Mouse (Mus musculus) ES-E14 (cell line): ENCODE results near the gene Dll3.

Experiments
- CHD2 ChIP-seq: IDR thresholded peaks from 2 replicates; pipeline ENCODE4 v1.6.1; 2014; ENCODE audit warnings: mild to moderate bottlenecking, low read depth, low read length, inconsistent platforms
- HCFC1 ChIP-seq: IDR thresholded peaks from 2 replicates; pipeline ENCODE4 v1.6.1; 2012; ENCODE audit warnings: low read length, inconsistent platforms, borderline replicate concordance; ENCODE audit not compliant: insufficient read depth
- MAFK ChIP-seq: IDR thresholded peaks from 2 replicates; pipeline ENCODE4 v1.6.1; 2014; ENCODE audit warnings: mild to moderate bottlenecking, low read depth, low read length, inconsistent platforms; ENCODE audit not compliant: insufficient read depth
- ZC3H11A ChIP-seq: IDR thresholded peaks from 2 replicates; pipeline ENCODE4 v1.6.1; 2012; ENCODE audit warnings: low read depth, mild to moderate bottlenecking, inconsistent platforms, low read length, borderline replicate concordance

GRCm38 (mm10) chr7:28263786-28264185 is 38.3 kb downstream of the Dll3 start:
- TF ChIP-seq CHD2 (no peak), ZC3H11A (no peak), HCFC1 (no peak), MAFK (no peak)
